Comparison of ENCODE assay signal across 8 mouse cellular contexts in genomic region chr7:45896517-45897257, GRCm38 (mm10). TPM values are rescaled to one million over a fixed set of nuclear protein-coding genes. Genes with fewer than 3 reads are reported as not detected.
DNase-seq lines count a peak whose midpoint lies in the region; ATAC-seq and TF ChIP-seq lines count a peak whose summit lies in the region.

Syngr4 (minus strand) TSS chr7:45896714.
Tmem143 (plus strand) TSS chr7:45896941.

- peak within 1 kb of the TSS; percentile 81 for H3K4me2 ChIP-seq in heart, embryonic 12.5 days
- peak within 1 kb of the TSS; percentile 74 for H3K4me2 ChIP-seq in kidney, postnatal 0 days (ENCODE audit: low read length)
- peak within 1 kb of the TSS; percentile 77 for H3K4me2 ChIP-seq in liver, embryonic 11.5 days
- H3K4me2 ChIP-seq in stomach, embryonic 14.5 days (replicated peaks; ENCODE audit: low read depth, low read length), result peak within 1 kb of the TSS; percentile 94

- H3K4me3 ChIP-seq in heart, embryonic 12.5 days, result peak within 1 kb of the TSS; percentile 53
- H3K4me3 ChIP-seq in kidney, postnatal 0 days (replicated peaks; ENCODE audit: low read depth, low read length), result peak within 1 kb of the TSS; percentile 46
- peak within 1 kb of the TSS; percentile 58 for H3K4me3 ChIP-seq in liver, embryonic 11.5 days (ENCODE audit: low read depth, low read length)
- peak within 1 kb of the TSS; percentile 50 for H3K4me3 ChIP-seq in stomach, embryonic 14.5 days (ENCODE audit: low read depth, low read length)

- WGBS in heart, embryonic 12.5 days, result under 1% methylated on average over 40 of the region's 40 CpGs
- under 1% methylated on average over 40 of the region's 40 CpGs for WGBS in kidney, postnatal 0 days
- WGBS in liver, embryonic 11.5 days, result under 1% methylated on average over 40 of the region's 40 CpGs
- WGBS in stomach, embryonic 14.5 days, result 1% methylated on average over 40 of the region's 40 CpGs

- peak within 1 kb of the TSS; percentile 82 for H3K9ac ChIP-seq in heart, embryonic 12.5 days
- H3K9ac ChIP-seq in kidney, postnatal 0 days (ENCODE audit: low read depth, low read length), result peak within 1 kb of the TSS; percentile 60
- peak within 1 kb of the TSS; percentile 80 for H3K9ac ChIP-seq in liver, embryonic 11.5 days (ENCODE audit: low read depth, low read length)
- H3K9ac ChIP-seq in stomach, embryonic 14.5 days (replicated peaks; ENCODE audit: low read depth, low read length), result peak within 1 kb of the TSS; percentile 49

- ATAC-seq in erythroid progenitor cell, adult 5-6 weeks (replicated peaks; ENCODE audit: low FRiP score, poor library complexity, severe bottlenecking), result peak; percentile 86
- peak; percentile 90 for ATAC-seq in heart, embryonic 12.5 days (ENCODE audit: insufficient number of reproducible peaks, low FRiP score)
- peak; percentile 85 for ATAC-seq in kidney, postnatal 0 days (replicated peaks; ENCODE audit: low FRiP score, low read depth)
- ATAC-seq in liver, embryonic 11.5 days (replicated peaks; ENCODE audit: low FRiP score), result peak; percentile 83
- ATAC-seq in stomach, embryonic 14.5 days (ENCODE audit: insufficient number of reproducible peaks, insufficient read depth, low FRiP score, low read depth), result peak; percentile 87

- no peak for TF ChIP-seq CTCF in kidney, postnatal 0 days (IDR thresholded peaks at IDR 0.05; ENCODE audit: low read depth)

- 0 out of 2 replicates have a peak, but pooled peaks cover 3% of the 10 kb centered on the region for H3K4me1 ChIP-seq in heart, embryonic 12.5 days (replicated peaks)
- H3K4me1 ChIP-seq in kidney, postnatal 0 days (replicated peaks; ENCODE audit: insufficient read depth, low read length), result no peaks in the 10 kb centered on the region
- peaks cover 6% of the 10 kb centered on the region for H3K4me1 ChIP-seq in liver, embryonic 11.5 days (replicated peaks; ENCODE audit: control insufficient read depth, insufficient read depth, low read length)
- H3K4me1 ChIP-seq in stomach, embryonic 14.5 days (ENCODE audit: control insufficient read depth, insufficient read depth, low read length), result peaks cover 9% of the 10 kb centered on the region; the same call in 1 of the 2 replicates

- no peaks in the 10 kb centered on the region for H3K9me3 ChIP-seq in heart, embryonic 12.5 days (replicated peaks)
- no peaks in the 10 kb centered on the region for H3K9me3 ChIP-seq in kidney, postnatal 0 days (replicated peaks; ENCODE audit: low read length)
- H3K9me3 ChIP-seq in liver, embryonic 11.5 days (ENCODE audit: control insufficient read depth, low read length), result no peaks in the 10 kb centered on the region
- no peaks in the 10 kb centered on the region for H3K9me3 ChIP-seq in stomach, embryonic 14.5 days (ENCODE audit: control insufficient read depth, low read depth, low read length)

- H3K27me3 ChIP-seq in heart, embryonic 12.5 days (replicated peaks), result no peaks in the 10 kb centered on the region
- H3K27me3 ChIP-seq in kidney, postnatal 0 days (ENCODE audit: insufficient read depth, low read length), result no peaks in the 10 kb centered on the region
- no peaks in the 10 kb centered on the region for H3K27me3 ChIP-seq in liver, embryonic 11.5 days (replicated peaks; ENCODE audit: control insufficient read depth, insufficient read depth, low read length)
- H3K27me3 ChIP-seq in stomach, embryonic 14.5 days (ENCODE audit: control insufficient read depth, insufficient read depth, low read length), result no peaks in the 10 kb centered on the region

- peak within 1 kb of the TSS; percentile 50 for H3K27ac ChIP-seq in heart, embryonic 12.5 days (ENCODE audit: poor library complexity, severe bottlenecking)
- H3K27ac ChIP-seq in kidney, postnatal 0 days, result peak within 1 kb of the TSS; percentile 80
- peak within 1 kb of the TSS; percentile 70 for H3K27ac ChIP-seq in liver, embryonic 11.5 days (ENCODE audit: low read depth, low read length)
- peak within 1 kb of the TSS; percentile 78 for H3K27ac ChIP-seq in stomach, embryonic 14.5 days (ENCODE audit: low read length)

- DNase-seq in CD4-positive helper T cell, adult 2 months (ENCODE audit: low read depth, low spot score), result peak; percentile 97
- peak; percentile 98 for DNase-seq in brain, embryonic 18.5 days (ENCODE audit: low read depth, low spot score)
- peak; percentile 99 for DNase-seq in kidney, postnatal 0 days (ENCODE audit: low spot score)
- DNase-seq in liver, embryonic 11.5 days (ENCODE audit: low spot score), result peak; percentile 95
- peak; percentile 98 for DNase-seq in naive thymus-derived CD4-positive, alpha-beta T cell, adult 2 months (ENCODE audit: low read depth)

- H3K36me3 ChIP-seq in heart, embryonic 12.5 days, result no peaks in the 10 kb centered on the region
- H3K36me3 ChIP-seq in kidney, postnatal 0 days (ENCODE audit: insufficient read depth, low read length), result no peaks in the 10 kb centered on the region
- H3K36me3 ChIP-seq in liver, embryonic 11.5 days (ENCODE audit: control insufficient read depth, insufficient read depth, low read length), result no peaks in the 10 kb centered on the region
- no peaks in the 10 kb centered on the region for H3K36me3 ChIP-seq in stomach, embryonic 14.5 days (ENCODE audit: control insufficient read depth, insufficient read depth, low read length)

RNA-seq across cellular contexts. Expression of gene Syngr4, which starts in this region (rescaled TPM):
- not detected in 2 replicates for total RNA-seq in erythroid progenitor cell, adult 5-6 weeks (2015; ENCODE audit: low replicate concordance)
- 1.3 TPM in 1 of 2 replicates, not detected in the other for total RNA-seq in erythroid progenitor cell, adult 5-6 weeks (2017; ENCODE audit: low replicate concordance)
- 0.89 and 1.2 TPM in 2 replicates for polyA plus RNA-seq in heart, embryonic 12.5 days (2016; fragmentation: Nextera tagmentation; extraction: Ambion mirVana)
- polyA plus RNA-seq in kidney, postnatal 0 days (2015; fragmentation: Nextera tagmentation; extraction: Ambion mirVana), result 0.96 and 1.6 TPM in 2 replicates
- polyA plus RNA-seq in liver, embryonic 11.5 days (2014; fragmentation: Nextera tagmentation; extraction: Ambion mirVana), result 1.0 and 1.3 TPM in 2 replicates
- polyA plus RNA-seq in stomach, embryonic 14.5 days (2014; fragmentation: Nextera tagmentation; extraction: Ambion mirVana), result 0.45 and 0.65 TPM in 2 replicates

RNA-seq across cellular contexts. Expression of gene Tmem143, which starts in this region (rescaled TPM):
- 0.84 and 1.1 TPM in 2 replicates for total RNA-seq in erythroid progenitor cell, adult 5-6 weeks (2015; ENCODE audit: low replicate concordance)
- 4.0 and 4.6 TPM in 2 replicates for total RNA-seq in erythroid progenitor cell, adult 5-6 weeks (2017; ENCODE audit: low replicate concordance)
- 5.8 and 7.2 TPM in 2 replicates for polyA plus RNA-seq in heart, embryonic 12.5 days (2016; fragmentation: Nextera tagmentation; extraction: Ambion mirVana)
- 6.2 and 6.7 TPM in 2 replicates for polyA plus RNA-seq in kidney, postnatal 0 days (2015; fragmentation: Nextera tagmentation; extraction: Ambion mirVana)
- polyA plus RNA-seq in liver, embryonic 11.5 days (2014; fragmentation: Nextera tagmentation; extraction: Ambion mirVana), result 4.0 and 5.8 TPM in 2 replicates
- polyA plus RNA-seq in stomach, embryonic 14.5 days (2014; fragmentation: Nextera tagmentation; extraction: Ambion mirVana), result 4.7 and 5.4 TPM in 2 replicates

Comparison
In these comparisons a context has a peak if more than half of its experiments do, and no peak if none do; other contexts are left out.
1. Peak in every context shown above with its lines: DNase-seq, ATAC-seq, H3K4me3 ChIP-seq and H3K27ac ChIP-seq.